Mouse (Mus musculus): ENCODE data around the gene Trappc10.

The Trappc10 gene

DNA sequence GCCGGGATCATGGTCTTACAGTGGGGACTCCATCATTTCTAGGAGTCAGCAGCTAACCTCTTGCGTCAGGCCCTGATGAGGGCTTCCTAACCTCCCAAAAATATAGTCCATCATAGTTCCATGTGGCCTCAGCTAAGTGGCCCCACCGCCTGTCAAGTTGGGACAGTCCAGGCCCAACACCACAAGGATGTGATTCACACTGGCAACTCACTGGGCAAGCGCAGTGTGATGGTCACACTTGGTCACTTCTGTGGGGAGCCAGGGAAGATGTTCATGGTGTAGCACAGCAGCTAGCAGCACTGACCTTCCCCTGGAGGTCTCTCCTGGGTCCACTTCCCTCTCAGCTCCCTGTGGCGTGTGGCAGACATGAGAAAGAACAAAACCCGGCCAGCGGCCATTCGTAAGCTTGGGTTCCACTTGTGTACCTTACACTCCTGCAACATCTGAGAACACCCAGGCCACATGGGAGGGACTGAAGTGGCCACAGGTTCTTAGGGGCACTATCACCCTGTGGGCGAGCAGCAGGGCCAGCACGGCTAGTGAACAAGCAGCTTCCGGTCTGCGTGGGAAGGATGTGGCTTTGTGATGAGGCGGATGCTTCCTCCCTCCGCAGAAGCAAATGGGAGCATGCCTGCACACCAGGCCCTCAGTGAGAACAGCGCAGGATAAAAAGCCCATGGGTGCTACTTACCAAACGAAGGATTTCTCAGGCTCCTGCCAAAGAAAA lies 83.9 kb downstream of the Trappc10 start:
- no peak for DNase-seq (ENCODE audit: extremely low read depth, low read depth)

GRCm38 (mm10) chr10:78159906-78160305 lies 84.5 kb downstream of the Trappc10 start:
- peak; percentile 57 for DNase-seq (ENCODE audit: extremely low read depth, low read depth)

- DNase-seq (ENCODE audit: extremely low read depth, low read depth), result no peak
These were observed 85.1 kb downstream of the Trappc10 start for GRCm38 (mm10) chr10:78159252-78159878.

GRCm38 (mm10) chr10:78158041-78158440 lies 86.4 kb downstream of the Trappc10 start:
- no peak for DNase-seq (ENCODE audit: extremely low read depth, low read depth)

GRCm38 (mm10) chr10:78156926-78157325 lies 87.5 kb downstream of the Trappc10 start:
- no peak for DNase-seq (ENCODE audit: extremely low read depth, low read depth)

DNA sequence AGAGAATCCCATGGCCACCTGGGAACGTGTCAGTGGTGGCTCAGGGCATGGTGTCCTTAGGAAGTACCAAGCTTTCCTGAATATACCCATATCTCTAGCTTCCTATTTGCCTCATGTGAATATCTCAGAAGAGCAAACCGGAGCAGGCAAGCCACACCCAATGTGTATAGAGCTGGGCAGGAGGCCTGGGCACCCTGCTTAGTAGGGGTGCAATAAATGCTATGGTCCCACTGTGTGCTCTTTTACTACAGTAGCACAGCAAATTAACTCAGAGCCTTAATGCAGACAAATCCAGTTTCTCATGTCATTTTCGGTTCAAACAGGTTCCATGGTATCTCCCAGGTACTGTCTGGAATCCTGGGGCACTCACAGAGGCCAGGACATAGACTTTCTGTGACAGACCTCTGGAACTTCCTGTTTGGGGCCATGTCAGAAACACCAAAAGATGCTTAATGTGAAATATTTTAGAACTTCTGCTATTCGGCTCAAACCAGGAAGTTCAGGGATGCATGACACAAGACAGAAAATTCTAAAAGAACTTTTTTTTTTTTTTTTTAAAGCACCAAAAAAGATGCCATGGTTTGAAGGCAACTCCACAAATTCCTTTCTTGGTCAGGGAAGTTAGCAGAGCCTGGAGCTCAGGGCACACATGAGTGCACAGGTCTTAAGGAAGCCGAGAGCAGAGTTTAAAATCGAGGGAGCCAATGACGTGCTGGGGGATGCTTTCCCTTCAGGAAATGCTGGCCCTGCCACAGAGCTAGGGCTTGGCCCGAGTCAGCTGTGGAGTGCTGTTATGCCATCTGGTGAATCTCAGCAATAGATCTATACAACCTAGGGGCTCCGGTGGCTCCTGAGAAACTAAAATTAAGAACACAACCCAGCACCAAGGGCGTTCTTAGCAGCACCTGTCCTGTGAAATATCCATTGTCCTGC lies 95.3 kb downstream of the Trappc10 start:
- no peak for DNase-seq (ENCODE audit: extremely low read depth, low read depth)

GRCm38 (mm10) chr10:78147908-78148441 lies 96.5 kb downstream of the Trappc10 start:
- no peak for DNase-seq (ENCODE audit: extremely low read depth, low read depth)

- DNase-seq (ENCODE audit: extremely low read depth, low read depth), result no peak
These were observed 100.5 kb downstream of the Trappc10 start for GRCm38 (mm10) chr10:78143727-78144505.

DNA sequence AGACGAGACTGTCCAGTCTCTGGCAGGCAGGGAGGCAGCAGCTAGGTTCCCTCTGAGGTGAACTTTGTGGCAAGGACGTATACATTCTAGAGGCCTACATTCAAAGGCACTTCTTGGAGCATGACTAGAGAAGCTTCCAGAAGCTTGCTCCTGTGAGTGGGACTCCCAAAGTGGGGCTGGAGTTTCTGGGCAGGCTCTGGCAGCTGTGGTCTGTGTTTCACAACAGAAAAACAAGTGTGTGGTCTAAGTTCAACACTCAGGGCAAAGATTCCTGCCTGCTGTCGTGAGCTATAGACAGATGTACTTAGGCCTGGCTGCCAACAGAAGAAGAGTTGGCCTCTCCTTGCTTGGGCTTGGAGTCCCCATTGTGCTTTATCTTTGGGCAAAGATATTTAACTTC lies 103.6 kb downstream of the Trappc10 start:
- no peak for DNase-seq (ENCODE audit: extremely low read depth, low read depth)

DNA sequence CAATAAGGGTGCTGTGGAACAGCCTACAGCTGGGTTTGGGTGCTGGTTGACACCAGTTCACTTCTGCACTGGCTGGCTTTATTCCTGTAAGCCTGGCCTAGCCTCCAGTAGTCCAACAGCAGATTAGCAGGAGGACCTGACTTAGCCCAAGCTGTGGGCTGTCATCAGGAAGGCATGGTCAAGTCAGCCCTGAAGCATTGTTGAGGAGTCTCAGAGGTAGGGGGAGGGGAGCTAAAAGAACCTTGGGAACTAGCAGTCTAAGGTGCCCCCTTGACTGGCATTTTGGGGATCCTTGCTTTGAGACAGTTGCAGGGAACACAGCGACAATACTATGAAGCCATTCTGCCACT lies 104.2 kb downstream of the Trappc10 start:
- no peak for DNase-seq (ENCODE audit: extremely low read depth, low read depth)

DNA sequence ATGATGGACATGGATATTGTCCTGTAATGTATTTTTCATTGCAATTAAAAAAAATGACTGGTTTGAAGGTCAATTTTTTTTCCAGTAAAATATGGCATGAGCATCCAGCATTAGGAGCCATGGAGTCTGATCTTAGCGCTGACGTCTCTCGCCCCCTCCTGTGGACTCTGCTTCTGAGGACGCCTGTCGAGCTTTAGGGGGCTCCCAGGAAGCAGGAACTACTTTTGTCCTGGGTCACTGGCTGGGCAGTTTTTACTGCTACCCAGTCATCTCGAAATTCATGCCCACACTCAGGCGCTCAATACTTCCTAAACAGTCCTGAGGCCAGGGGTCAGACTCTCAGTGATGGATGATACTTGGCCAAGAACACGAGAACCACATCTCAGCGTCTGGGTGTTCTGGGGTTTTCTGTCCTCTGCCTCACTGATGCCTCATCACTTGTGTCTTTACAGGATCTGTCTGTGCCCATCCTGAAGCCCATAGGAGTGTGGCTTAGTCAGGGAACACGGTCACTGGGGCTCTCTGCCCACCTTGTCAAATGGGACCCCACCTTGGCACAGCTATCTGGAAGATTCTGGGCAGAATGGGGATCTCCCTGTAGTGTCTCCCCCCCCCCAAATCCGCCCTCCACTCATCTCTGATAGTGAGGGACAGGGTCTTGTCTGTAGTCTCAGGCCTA lies 104.7 kb downstream of the Trappc10 start:
- no peak for DNase-seq (ENCODE audit: extremely low read depth, low read depth)

- DNase-seq (ENCODE audit: extremely low read depth, low read depth), result no peak
These were observed 105.5 kb downstream of the Trappc10 start for GRCm38 (mm10) chr10:78138812-78139523.

DNA sequence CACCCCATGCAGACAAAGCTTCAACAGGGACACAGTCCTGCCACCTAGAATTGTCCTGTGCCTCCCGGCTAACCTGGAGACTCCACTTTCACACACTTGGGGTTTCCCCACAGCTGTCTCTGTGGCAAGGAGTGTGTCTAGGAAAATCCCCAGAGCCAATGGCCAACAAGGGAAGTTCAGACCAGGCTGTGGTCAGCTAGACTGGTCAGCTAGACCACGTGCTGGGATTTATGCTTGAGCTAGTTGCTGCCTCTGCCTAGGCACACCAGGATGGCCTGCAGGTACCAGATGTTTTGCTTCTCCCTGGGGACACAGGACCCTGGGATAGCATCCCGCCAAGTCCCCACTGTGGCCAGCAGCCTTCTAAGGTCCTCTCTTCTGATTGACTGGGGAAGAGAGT lies 107.2 kb downstream of the Trappc10 start:
- no peak for DNase-seq (ENCODE audit: extremely low read depth, low read depth)

Data from MEL-GATA-1-ER (cell line).